In the genomic region with DNA sequence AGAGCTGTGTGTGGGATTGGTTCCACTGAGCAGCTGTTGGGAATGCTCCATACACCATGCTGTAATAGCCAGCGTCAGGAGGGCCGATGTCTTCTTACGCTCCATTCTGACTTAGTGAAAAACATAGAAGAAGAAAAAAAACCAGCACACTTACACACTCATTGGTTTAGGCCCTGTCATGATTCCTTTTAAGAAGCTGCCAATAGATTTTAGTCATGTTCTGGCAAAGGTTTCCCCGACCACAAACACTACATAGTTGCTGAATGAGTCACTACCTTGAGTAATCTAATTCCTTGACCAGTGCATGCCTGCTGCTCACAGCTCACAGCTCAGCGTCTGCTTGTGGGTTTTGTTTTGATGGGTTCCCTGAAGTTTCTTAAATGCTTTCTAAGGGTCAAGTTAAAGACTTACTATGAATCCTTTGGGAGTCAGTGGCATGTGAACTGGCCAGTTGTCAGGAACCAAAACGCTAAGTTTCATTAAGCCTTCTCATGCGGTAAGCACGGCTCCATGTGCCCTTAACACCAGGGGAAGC, we compare ENCODE assay signal across 8 mouse cellular contexts. TPM values are rescaled to one million over a fixed set of nuclear protein-coding genes. Genes with fewer than 3 reads are reported as not detected.
DNase-seq lines count a peak whose midpoint lies in the region; ATAC-seq lines count a peak whose summit lies in the region.

No protein-coding gene starts in this region.

- H3K4me1 ChIP-seq in intestine, embryonic 15.5 days (replicated peaks): 0 out of 2 replicates have a peak, but pooled peaks cover 7% of the 10 kb centered on the region

- H3K36me3 ChIP-seq in intestine, embryonic 15.5 days: no peaks in the 10 kb centered on the region

- peak; percentile 92 for DNase-seq in adipocyte (ENCODE audit: low spot score)
- peak; percentile 74 for DNase-seq in gastrocnemius, adult 18-20 months (ENCODE audit: low spot score)
- peak; percentile 83 for DNase-seq in lung, postnatal 10 days
- DNase-seq in B cell, adult 2 months: no peak
- no peak for DNase-seq in layer of hippocampus, postnatal 10 days (ENCODE audit: low spot score in 2 of 2)

- WGBS in intestine, embryonic 15.5 days: 28% methylated on average over 8 of the region's 8 CpGs

- H3K27me3 ChIP-seq in intestine, embryonic 15.5 days (replicated peaks): no peaks in the 10 kb centered on the region

- H3K9me3 ChIP-seq in intestine, embryonic 15.5 days: no peaks in the 10 kb centered on the region

- no peak overlapping the region for H3K9ac ChIP-seq in intestine, embryonic 15.5 days

- peak overlapping the region; percentile 61 for H3K27ac ChIP-seq in intestine, embryonic 15.5 days

- peak overlapping the region; percentile 6; the same call in 1 of the 2 replicates for H3K4me2 ChIP-seq in intestine, embryonic 15.5 days (replicated peaks)

- H3K4me3 ChIP-seq in intestine, embryonic 15.5 days (replicated peaks): no peak overlapping the region

- ATAC-seq in CD4-positive, CD25-positive, alpha-beta regulatory T cell, adult 4 months: peak; percentile 84
- peak; percentile 94 for ATAC-seq in intestine, embryonic 15.5 days
- ATAC-seq in erythroblast, adult 5-6 weeks (replicated peaks; ENCODE audit: low FRiP score, poor library complexity, severe bottlenecking): no peak

RNA-seq across cellular contexts. Expression of a gene that starts 58.8 kb away (rescaled TPM):
- 10 to 100 TPM; 21.5 to 23.6 TPM for polyA plus RNA-seq in CD4-positive, CD25-positive, alpha-beta regulatory T cell, adult 4 months (2017; shearing (Covaris generic))
- 1 to 10 TPM; 2.6 to 3.4 TPM for total RNA-seq in gastrocnemius, adult 18-20 months (2021)
- 4.4 and 4.7 TPM in 2 replicates for polyA plus RNA-seq in intestine, embryonic 15.5 days (2015; fragmentation: Nextera tagmentation; extraction: Ambion mirVana)
- 0.63 and 1.3 TPM in 2 replicates for total RNA-seq in erythroblast, adult 5-6 weeks (2015; ENCODE audit: low replicate concordance)
- 2.9 TPM in 1 of 2 replicates, not detected in the other for total RNA-seq in erythroblast, adult 5-6 weeks (2017; ENCODE audit: low replicate concordance)
- total RNA-seq in layer of hippocampus, postnatal 10 days (2021): 10 to 100 TPM; 23.8 to 29.4 TPM

Comparison
In these comparisons a context has a peak if more than half of its experiments do, and no peak if none do; other contexts are left out.
1. DNase-seq: peak in adipocyte (single experiment), gastrocnemius, adult 18-20 months (single experiment) and lung, postnatal 10 days (single experiment); none in B cell, adult 2 months (0 of 2) and layer of hippocampus, postnatal 10 days (0 of 2).
2. RNA of a gene that starts 58.8 kb away (total RNA-seq): 23.8 to 29.4 TPM in layer of hippocampus, postnatal 10 days; 2.6 to 3.4 TPM in gastrocnemius, adult 18-20 months and 0.63 to 2.9 TPM in erythroblast, adult 5-6 weeks; every median in the first group is over 4 times any median in the second.